Mouse (Mus musculus) CD4-positive, CD25-positive, alpha-beta regulatory T cell, adult 9 weeks (primary cell): ENCODE data around the gene Fbxo5. TPM values are rescaled to one million over a fixed set of nuclear protein-coding genes. Genes with fewer than 3 reads are reported as not detected.

Source experiments
- polyA plus RNA-seq: library from polyadenylated mRNA; unstranded; fragments of 100-300 nt; shearing (Covaris generic); gene quantifications from one replicate; pipeline ENCODE4 v1.2.1, GENCODE M21; 2017

Gene Fbxo5
- polyA plus RNA-seq, result 17.7 TPM

DNA sequence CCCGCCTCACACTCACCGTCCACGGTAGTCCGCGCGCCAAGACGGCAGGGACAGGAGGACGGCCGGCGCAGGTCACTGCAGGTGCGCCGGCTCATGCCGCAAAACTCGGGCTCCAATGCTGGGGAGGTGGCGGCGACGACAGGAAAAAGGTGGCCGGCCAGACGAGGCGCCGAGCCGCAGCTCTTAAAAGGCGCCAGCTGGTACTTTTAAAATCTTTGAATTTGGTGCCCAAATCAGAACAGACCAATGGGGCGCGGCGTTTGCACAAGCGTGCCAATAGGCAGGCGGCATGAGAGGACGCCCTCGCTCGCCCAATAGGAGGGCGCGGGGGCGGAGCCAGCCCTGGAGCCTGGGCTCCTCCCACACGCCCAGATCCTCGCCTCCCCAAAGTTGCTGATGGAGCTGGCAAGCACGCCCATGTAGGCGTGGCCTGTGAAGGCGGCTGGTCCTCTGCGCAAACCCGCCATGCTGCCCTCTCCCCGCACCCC, at the start of gene Fbxo5:
Gene Fbxo5, minus strand, starts transcription at position 358 of the 488 bp plus-strand sequence.

DNA sequence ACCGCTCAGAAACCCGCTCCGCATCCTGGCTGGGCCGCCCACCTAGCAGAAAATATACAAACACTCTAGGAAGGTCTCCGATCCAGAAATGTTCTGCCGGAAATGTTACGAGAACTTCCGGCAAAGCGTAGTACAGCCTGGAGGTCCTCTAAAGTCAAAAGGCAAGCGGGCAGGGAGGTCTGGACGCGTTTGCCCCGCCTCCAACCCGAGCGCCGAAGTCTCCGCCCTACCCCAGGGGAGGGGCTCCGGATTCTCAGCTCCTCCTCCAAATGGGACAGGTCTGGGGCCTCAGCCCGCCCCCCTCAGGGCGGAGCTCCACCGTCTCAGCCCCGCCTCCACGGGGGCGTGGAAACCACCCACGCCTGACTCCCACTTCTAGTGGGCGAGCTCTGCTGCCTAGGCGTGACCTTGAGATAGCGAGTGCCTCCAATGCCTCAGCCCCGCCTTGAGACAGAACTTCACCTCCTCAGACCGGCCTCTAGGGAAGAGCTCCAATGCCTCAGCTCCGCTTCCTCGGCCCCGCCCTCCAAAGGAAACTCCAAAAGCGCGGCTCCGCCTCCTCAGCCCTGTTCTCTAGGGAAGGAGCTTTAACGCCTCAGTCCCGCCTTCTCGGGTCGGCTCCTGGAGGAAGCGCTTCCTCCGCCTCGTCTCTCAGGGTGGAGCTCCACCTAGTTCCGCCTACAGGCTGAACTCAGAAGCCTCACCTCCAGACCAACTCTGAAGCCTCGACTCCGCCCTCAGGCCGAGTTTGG, 18.5 kb upstream of the Fbxo5 start, which contains the start of gene Mtrf1l:
Gene Mtrf1l, minus strand, starts transcription at position 171 of the 752 bp plus-strand sequence.

Other genes with a start within 250 kb of the Fbxo5 start
- gene Myct1, start 211.8 kb downstream of the Fbxo5 start, polyA plus RNA-seq, result not detected
- gene Vip, start 166.4 kb downstream of the Fbxo5 start, polyA plus RNA-seq, result not detected
- 4.9 TPM for gene Mtrf1l, start 18.3 kb upstream of the Fbxo5 start, polyA plus RNA-seq
- not detected for gene Rgs17, start 116.8 kb upstream of the Fbxo5 start, polyA plus RNA-seq